Mouse (Mus musculus) spleen, adult 2 months (tissue): ENCODE measurements around the gene Gm12248. TPM values are rescaled to one million over a fixed set of nuclear protein-coding genes. Genes with fewer than 3 reads are reported as not detected.

Source experiments
- DNase-seq, 2 experiments: peaks; one replicate each; pipeline versions ENCODE4 v3.0.0 to v3.0.0-alpha.2; 2012 to 2021; ENCODE audit warnings: low spot score in 2 of 2, low read depth in 1 of 2
- H3K27ac ChIP-seq: fragments of 200-500 bp; 2 replicates; pipeline ENCODE4 v1.5.1; 2012; ENCODE audit warnings: low read length, inconsistent platforms; ENCODE audit not compliant: insufficient read depth
- H3K27me3 ChIP-seq: fragments of 200-500 bp; 2 replicates; pipeline ENCODE4 v1.6.1; 2012; ENCODE audit warnings: mild to moderate bottlenecking, moderate library complexity, low read length, inconsistent platforms; ENCODE audit not compliant: control insufficient read depth, insufficient read depth
- H3K36me3 ChIP-seq: fragments of 200-500 bp; 2 replicates; pipeline ENCODE4 v1.6.1; 2012; ENCODE audit warnings: mild to moderate bottlenecking, low read length, inconsistent platforms; ENCODE audit not compliant: control insufficient read depth, insufficient read depth
- H3K4me1 ChIP-seq: fragments of 200-500 bp; 2 replicates; pipeline ENCODE4 v1.6.1; 2011; ENCODE audit warnings: inconsistent platforms; ENCODE audit not compliant: control insufficient read depth, insufficient read depth, insufficient read length
- H3K4me3 ChIP-seq: fragments of 200-500 bp; 2 replicates; pipeline ENCODE4 v1.5.1; 2011; ENCODE audit warnings: mild to moderate bottlenecking, inconsistent platforms; ENCODE audit not compliant: insufficient read depth, insufficient read length; ENCODE audit errors: extremely low read depth
- CTCF ChIP-seq: fragments of 200-500 bp; IDR thresholded peaks from 2 replicates; pipeline ENCODE4 v1.5.1; 2011; ENCODE audit warnings: mild to moderate bottlenecking, inconsistent platforms; ENCODE audit not compliant: insufficient read depth, insufficient read length, insufficient replicate concordance; ENCODE audit errors: extremely low read depth
- POLR2A ChIP-seq: fragments of 200-500 bp; IDR thresholded peaks from 2 replicates; pipeline ENCODE4 v1.6.1; 2011; ENCODE audit warnings: low read depth, low read length, inconsistent platforms
- WGBS: fragments of 180-500 bp; shearing (Covaris S2); methylation state at CpG from one replicate; pipeline ENCODE4 v1.1.7; 2018; 5-methylcytosine and 5-hydroxymethylcytosine counted together
- polyA plus RNA-seq: library from polyadenylated mRNA; depleted of rRNA; stranded (reverse); fragments of >200 nt; gene quantifications from 2 replicates; pipeline ENCODE4 v1.2.3, GENCODE M21; 2012

The Gm12248 gene
- polyA plus RNA-seq, 1 experiment, result 0.18 TPM

DNA sequence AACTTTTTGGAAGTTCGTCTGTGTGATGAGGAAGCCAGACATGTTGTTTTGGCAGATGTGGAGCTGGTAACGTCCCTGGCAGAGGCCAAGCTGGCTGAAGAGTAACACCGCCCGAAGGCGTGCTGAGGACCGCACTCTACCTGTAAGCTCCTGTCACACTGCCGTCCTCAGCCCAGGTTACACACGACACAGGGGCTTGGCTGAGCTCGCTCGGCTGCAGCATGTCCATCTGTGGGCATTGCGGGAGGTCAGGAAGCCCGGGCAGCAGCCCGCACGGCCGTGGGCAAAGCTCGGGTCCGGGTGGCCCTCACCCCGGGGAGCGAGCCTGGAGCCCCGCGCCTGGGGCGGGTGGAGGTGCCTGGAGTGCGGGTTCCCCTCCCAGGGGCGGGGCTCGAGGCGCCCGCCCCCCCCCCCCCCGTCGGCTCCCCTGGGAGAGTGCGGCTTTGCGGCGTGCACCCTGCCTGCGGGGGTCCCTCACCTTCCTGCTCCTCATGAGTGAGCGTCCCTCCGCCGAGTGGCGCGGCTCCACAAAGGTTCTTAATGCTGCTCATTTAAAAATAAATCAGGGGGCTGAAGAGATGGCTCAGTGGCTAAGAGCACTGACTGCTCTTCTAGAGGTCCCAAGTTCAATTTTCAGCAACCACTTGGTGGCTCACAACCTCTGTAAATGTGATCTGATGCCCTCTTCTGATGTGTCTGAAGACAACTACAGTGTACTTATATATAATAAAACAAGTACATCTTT is 4.9 kb upstream of the Gm12248 start:
- WGBS, result 9% methylated on average over 28 of the region's 38 CpGs
- H3K27ac ChIP-seq, result peak overlapping the region; percentile 29
- peak in 1 of 2 experiments; percentile 17 for DNase-seq
- H3K4me1 ChIP-seq, result peaks cover 9% of the 10 kb centered on the region; the same call in 1 of the 2 replicates
- no peaks in the 10 kb centered on the region for H3K36me3 ChIP-seq
- no peak for TF ChIP-seq POLR2A
- no peak for TF ChIP-seq CTCF
- H3K27me3 ChIP-seq, result no peaks in the 10 kb centered on the region
- peak overlapping the region; percentile 56 for H3K4me3 ChIP-seq

DNA sequence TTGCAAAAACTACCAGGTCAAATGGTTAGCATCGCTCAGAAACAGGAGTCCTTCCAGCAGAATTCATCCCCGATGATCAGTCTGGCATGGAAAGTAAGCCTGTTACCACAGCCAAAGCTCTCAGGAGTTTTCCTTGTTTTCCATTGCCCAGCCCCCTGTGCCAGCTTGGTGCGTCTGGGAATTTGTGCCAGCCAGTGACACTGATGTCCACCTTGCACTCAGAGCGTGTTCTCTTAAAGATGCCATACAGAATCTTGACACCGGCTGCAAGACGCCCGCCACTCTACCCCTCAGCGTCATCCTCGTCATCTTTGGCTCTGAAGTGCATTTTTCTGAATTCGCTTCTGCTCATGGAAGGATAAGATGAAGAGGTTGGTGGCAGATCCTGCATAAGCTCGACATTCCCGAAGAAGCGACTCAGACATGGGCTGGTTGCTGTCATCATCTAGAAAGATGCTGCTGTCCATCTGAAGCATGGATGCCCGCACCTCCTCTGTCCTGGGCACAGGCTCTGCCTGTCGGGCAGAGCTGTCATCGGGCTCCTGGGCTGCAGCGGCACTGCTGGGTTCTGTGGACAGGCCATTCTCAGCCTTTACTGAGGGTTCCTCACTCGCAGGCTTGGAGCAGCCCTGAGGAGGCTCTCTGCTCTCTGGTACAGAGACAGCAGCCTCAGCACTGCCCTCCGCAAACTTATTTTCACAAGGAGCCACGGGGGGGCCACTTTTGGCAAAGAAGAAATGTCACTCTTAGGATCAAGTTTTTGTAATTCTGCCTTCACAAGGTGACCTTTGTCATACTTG is 4.1 kb upstream of the Gm12248 start:
- H3K4me1 ChIP-seq, result peaks cover 3% of the 10 kb centered on the region; the same call in 1 of the 2 replicates
- WGBS, result 76% methylated on average over 20 of the region's 20 CpGs
- H3K4me3 ChIP-seq, result peak overlapping the region; percentile 55; the same call in 1 of the 2 replicates
- no peaks in the 10 kb centered on the region for H3K36me3 ChIP-seq
- DNase-seq, result no peak
- H3K27ac ChIP-seq, result peak overlapping the region; percentile 29; the same call in 1 of the 2 replicates
- no peak for TF ChIP-seq CTCF
- TF ChIP-seq POLR2A, result no peak
- H3K27me3 ChIP-seq, result no peaks in the 10 kb centered on the region

DNA sequence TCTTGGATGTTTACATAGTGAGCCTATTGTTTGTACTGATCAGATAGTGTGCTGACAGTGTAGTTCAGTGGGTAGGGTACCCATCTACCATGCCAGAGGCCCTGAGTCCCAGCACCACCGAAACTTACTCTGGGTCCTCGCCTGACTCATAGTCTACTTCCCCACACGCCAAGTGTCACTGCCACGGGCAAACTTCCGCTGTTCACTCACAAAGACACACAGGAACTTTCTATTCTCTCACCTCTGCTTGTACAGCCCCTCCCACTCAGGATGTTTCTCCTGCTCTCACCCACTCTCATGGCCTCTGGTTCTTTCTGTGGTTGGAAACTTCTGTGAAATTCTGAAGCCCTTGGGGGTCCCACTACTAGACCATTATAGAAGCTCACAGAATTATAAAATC is 3.2 kb upstream of the Gm12248 start:
- Histone ChIP-seq H3K4me3 (no peak overlapping the region), H3K27ac (0 out of 2 replicates have a peak overlapping the region, but pooled peaks have one; percentile 9), H3K36me3 (no peaks in the 10 kb centered on the region), H3K4me1 (peaks cover 3% of the 10 kb centered on the region; the same call in 1 of the 2 replicates), H3K27me3 (no peaks in the 10 kb centered on the region)
- peak; percentile 41 to 57 for DNase-seq
- TF ChIP-seq CTCF (no peak), POLR2A (no peak)
- 15% methylated on average over 5 of the region's 5 CpGs for WGBS

DNA sequence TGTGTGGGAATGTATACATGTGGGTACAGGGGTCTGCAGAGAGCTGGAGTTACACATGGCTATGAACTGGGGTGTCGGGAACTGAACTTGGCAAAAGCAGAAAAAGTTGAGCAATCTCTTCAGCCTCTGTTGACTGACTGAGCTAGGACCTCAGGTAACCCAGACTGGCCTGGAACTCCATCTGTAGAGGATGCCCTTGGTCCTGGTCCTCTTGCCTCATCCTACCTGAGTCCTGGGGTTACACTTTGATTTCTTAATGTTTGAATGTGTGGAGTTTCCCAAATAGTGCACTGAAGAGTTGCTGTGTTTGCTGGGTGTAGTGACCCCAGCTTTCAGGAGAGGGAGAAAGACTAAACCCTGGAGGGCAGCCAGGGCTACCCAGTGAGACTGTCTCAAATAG is 2.6 kb upstream of the Gm12248 start:
- H3K36me3 ChIP-seq, result no peaks in the 10 kb centered on the region
- WGBS, result 89% methylated on average over 1 of the region's 1 CpGs
- peaks cover 3% of the 10 kb centered on the region; the same call in 1 of the 2 replicates for H3K4me1 ChIP-seq
- TF ChIP-seq POLR2A, result no peak
- no peak for TF ChIP-seq CTCF
- no peak overlapping the region for H3K27ac ChIP-seq
- H3K4me3 ChIP-seq, result no peak overlapping the region
- H3K27me3 ChIP-seq, result no peaks in the 10 kb centered on the region
- no peak for DNase-seq

DNA sequence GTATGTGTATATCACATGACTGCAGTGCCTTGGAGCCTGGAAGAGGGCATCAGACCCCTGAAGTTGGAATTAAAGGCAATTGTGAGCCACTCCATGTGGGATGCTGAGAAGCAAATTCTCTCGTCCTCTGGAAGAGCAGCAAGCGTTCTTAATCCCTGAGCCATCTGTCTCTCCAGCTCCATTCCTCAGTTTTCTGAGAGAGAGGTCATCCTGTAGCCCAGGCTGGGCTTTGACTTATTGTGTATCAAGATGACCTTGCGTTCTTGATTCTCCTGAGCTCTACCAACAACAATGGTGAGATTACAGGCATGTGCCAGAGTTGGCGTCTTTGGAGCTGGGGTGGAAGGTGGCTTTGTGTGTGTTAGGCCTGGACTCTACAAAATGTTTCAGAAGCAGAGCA is 1.8 kb upstream of the Gm12248 start:
- H3K4me3 ChIP-seq, result no peak overlapping the region
- DNase-seq, result no peak
- no peak for TF ChIP-seq CTCF
- TF ChIP-seq POLR2A, result no peak

DNA sequence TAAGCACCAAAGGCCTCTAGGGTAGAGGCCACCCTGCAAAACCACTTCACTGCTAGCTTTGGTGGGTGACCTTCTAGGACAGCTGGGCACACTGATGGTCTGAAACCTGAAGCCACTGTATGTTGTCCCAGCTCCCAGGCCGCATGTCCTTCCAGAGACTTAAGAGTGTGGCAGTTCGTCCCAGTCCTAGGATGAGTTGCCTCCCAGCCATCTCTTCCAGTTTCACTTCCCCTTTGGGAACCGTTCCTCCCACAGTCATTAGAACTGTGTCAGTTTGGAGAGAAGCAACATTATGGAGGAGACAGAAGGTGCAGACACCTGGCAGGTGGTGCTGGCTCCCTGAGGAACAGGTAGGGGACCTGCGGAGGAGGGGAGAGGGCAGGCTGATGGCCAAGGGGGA is 393 bp downstream of the Gm12248 start:
- no peaks in the 10 kb centered on the region for H3K27me3 ChIP-seq
- no peak for DNase-seq
- 15% methylated on average over 4 of the region's 4 CpGs for WGBS
- TF ChIP-seq POLR2A (no peak), CTCF (no peak)
- H3K4me3 ChIP-seq, result peak overlapping the region; percentile 15; the same call in 1 of the 2 replicates
- no peaks in the 10 kb centered on the region for H3K36me3 ChIP-seq
- H3K4me1 ChIP-seq, result peaks cover 1% of the 10 kb centered on the region; the same call in 1 of the 2 replicates
- H3K27ac ChIP-seq, result peak overlapping the region; percentile 36; the same call in 1 of the 2 replicates

More for the DNA sequence above, 1.8 kb upstream of the Gm12248 start:
- no peak overlapping the region for H3K27ac ChIP-seq
- H3K36me3 ChIP-seq, result no peaks in the 10 kb centered on the region
- 86% methylated on average over 4 of the region's 4 CpGs for WGBS
- no peaks in the 10 kb centered on the region for H3K27me3 ChIP-seq
- H3K4me1 ChIP-seq, result peaks cover 3% of the 10 kb centered on the region; the same call in 1 of the 2 replicates

DNA sequence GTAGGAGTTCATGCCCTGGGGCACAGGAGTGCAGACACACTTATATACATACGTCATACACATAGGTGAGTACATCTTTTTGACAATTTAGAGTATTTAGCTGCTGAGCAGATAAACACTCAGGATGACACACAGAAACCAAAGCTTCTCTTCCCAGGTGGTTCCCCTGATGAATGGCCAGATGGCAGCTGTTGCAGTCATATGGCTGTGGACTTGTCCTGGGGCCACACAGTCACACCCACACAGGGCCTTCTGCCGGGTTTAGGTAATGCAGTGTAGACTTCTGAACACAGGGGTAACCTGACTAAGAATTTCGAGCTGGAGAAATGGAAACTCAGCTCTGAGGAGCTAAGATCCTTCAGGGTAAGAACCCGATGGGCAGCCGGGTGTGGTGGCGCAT is 11.2 kb downstream of the Gm12248 start:
- 89% methylated on average over 6 of the region's 6 CpGs for WGBS

More for the DNA sequence above, 11.2 kb downstream of the Gm12248 start:
- no peak for DNase-seq
- Histone ChIP-seq H3K27ac (no peak overlapping the region), H3K36me3 (no peaks in the 10 kb centered on the region), H3K27me3 (no peaks in the 10 kb centered on the region), H3K4me3 (no peak overlapping the region), H3K4me1 (no peaks in the 10 kb centered on the region)
- TF ChIP-seq CTCF, result no peak
- TF ChIP-seq POLR2A, result no peak
